Mouse (Mus musculus) ES-E14 (cell line): ENCODE measurements around the gene Slc7a1. TPM values are rescaled to one million over a fixed set of nuclear protein-coding genes. Genes with fewer than 3 reads are reported as not detected.

Experiments
- DNase-seq: peaks from one replicate; pipeline ENCODE4 v3.0.0-alpha.2; 2013; ENCODE audit warnings: low read depth, low spot score
- H3K27ac ChIP-seq: 2 replicates; pipeline ENCODE4 v1.5.1; 2012; ENCODE audit warnings: low read depth, mild to moderate bottlenecking, low read length, moderate library complexity, mixed read lengths; ENCODE audit not compliant: poor library complexity, insufficient read depth, severe bottlenecking
- H3K36me3 ChIP-seq: 2 replicates; pipeline ENCODE4 v1.6.1; 2012; ENCODE audit warnings: mild to moderate bottlenecking, low read length, moderate library complexity, mixed read lengths; ENCODE audit not compliant: control insufficient read depth, poor library complexity, insufficient read depth, severe bottlenecking
- H3K4me1 ChIP-seq, 2 experiments: fragments of 150-350 bp in 1 of 2; sonication (generic) in 1 of 2; 2 replicates each; pipeline ENCODE4 v1.6.1; 2012; ENCODE audit warnings: low read length in 2 of 2, mild to moderate bottlenecking in 1 of 2, mixed read lengths in 1 of 2; ENCODE audit not compliant: control insufficient read depth in 2 of 2, insufficient read depth in 2 of 2, poor library complexity in 1 of 2
- H3K4me3 ChIP-seq, 2 experiments: fragments of 150-350 bp in 1 of 2; sonication (generic) in 1 of 2; 2 replicates each; pipeline ENCODE4 v1.5.1; 2012; ENCODE audit warnings: low read length in 2 of 2, low read depth in 1 of 2, mild to moderate bottlenecking in 1 of 2, mixed read lengths in 1 of 2; ENCODE audit not compliant: insufficient read depth in 1 of 2, poor library complexity in 1 of 2, severe bottlenecking in 1 of 2
- H3K9ac ChIP-seq: 2 replicates; pipeline ENCODE4 v1.6.1; 2012; ENCODE audit warnings: low read depth, mild to moderate bottlenecking, low read length, mixed read lengths; ENCODE audit not compliant: poor library complexity, insufficient read depth, severe bottlenecking
- H3K9me3 ChIP-seq: fragments of 150-350 bp; sonication (generic); 2 replicates; pipeline ENCODE4 v1.6.1; 2012; ENCODE audit warnings: low read depth, mild to moderate bottlenecking, low read length; ENCODE audit not compliant: control insufficient read depth, insufficient read depth
- CHD2 ChIP-seq: IDR thresholded peaks from 2 replicates; pipeline ENCODE4 v1.6.1; 2014; ENCODE audit warnings: mild to moderate bottlenecking, low read depth, low read length, inconsistent platforms
- HCFC1 ChIP-seq: IDR thresholded peaks from 2 replicates; pipeline ENCODE4 v1.6.1; 2012; ENCODE audit warnings: low read length, inconsistent platforms, borderline replicate concordance; ENCODE audit not compliant: insufficient read depth
- MAFK ChIP-seq: IDR thresholded peaks from 2 replicates; pipeline ENCODE4 v1.6.1; 2014; ENCODE audit warnings: mild to moderate bottlenecking, low read depth, low read length, inconsistent platforms; ENCODE audit not compliant: insufficient read depth
- ZC3H11A ChIP-seq: IDR thresholded peaks from 2 replicates; pipeline ENCODE4 v1.6.1; 2012; ENCODE audit warnings: low read depth, mild to moderate bottlenecking, inconsistent platforms, low read length, borderline replicate concordance
- ZNF384 ChIP-seq: IDR thresholded peaks from 2 replicates; pipeline ENCODE4 v1.6.1; 2012; ENCODE audit warnings: low read depth, low read length, inconsistent platforms
- in situ Hi-C, 2 experiments: fragments of 600-800 bp; cut with MboI; formaldehyde crosslinking; loops; one replicate each; pipeline ENCODE4 v1.15.1; 2025; ENCODE audit warnings: low sequenced_read_pairs in 2 of 2, inconsistent platforms in 1 of 2; ENCODE audit not compliant: unreplicated experiment in 2 of 2
- total RNA-seq: library from RNA; depleted of rRNA; stranded (reverse); fragments of 300-350 nt; gene quantifications from 2 replicates; pipeline ENCODE4 v1.2.3, GENCODE M21; 2012

Slc7a1 gene
- total RNA-seq, 1 experiment, result 104 TPM

DNA sequence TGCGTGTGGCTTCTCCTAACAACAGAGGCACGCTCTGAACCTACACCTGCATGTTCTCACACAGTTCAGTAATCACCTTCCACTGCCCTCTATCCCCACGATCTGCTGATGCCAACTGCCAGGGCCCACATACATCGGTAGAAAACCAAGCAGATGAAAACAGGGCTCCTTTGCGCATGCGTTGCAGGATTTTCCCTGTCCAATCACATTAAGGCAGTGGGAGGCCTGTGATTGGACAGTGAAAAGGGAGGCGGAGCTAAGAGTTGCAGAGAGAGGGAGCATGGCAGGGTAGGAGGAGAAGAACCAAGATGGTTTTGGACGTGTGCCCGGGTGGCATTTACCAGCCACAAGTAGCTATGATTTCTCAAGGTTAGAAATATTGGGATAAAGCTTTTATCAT, 28.3 kb downstream of the Slc7a1 start:
- Histone ChIP-seq H3K36me3 (no peaks in the 10 kb centered on the region; the same call in 1 of the 2 replicates), H3K9ac (peak overlapping the region; percentile 80), H3K4me1 (peaks cover 0 to 22% of the 10 kb centered on the region in 2 experiments), H3K9me3 (no peaks in the 10 kb centered on the region), H3K4me3 (peak overlapping the region; percentile 72 to 82), H3K27ac (no peak overlapping the region)
- TF ChIP-seq CHD2, result no peak
- TF ChIP-seq MAFK, result no peak
- no peak for TF ChIP-seq ZNF384
- TF ChIP-seq HCFC1, result no peak
- no peak for TF ChIP-seq ZC3H11A
- peak; percentile 96 for DNase-seq
- in situ Hi-C loops, result no loop called here

DNA sequence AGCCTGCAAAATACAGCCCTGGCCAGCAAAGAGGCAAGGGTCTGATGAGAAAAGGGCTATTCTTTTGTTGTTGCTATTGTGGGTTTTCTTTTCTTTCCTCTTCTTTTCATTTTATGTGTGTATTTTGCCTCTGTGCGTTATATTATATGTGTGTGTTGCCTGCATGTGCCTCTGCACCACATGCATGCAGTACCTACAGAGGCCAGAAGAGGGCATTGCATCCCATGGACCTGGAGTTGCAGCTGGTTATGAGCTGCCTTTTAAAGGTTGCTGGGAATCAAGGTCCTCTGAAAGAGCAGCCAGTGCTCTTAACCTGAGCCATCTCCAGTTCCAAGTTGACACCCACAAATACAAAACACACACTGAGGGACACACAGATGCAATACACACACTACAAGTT, 29.1 kb downstream of the Slc7a1 start:
- in situ Hi-C loops, result no loop called here
- Histone ChIP-seq H3K36me3 (no peaks in the 10 kb centered on the region), H3K27ac (no peak overlapping the region), H3K9ac (peak overlapping the region; percentile 80; the same call in 1 of the 2 replicates), H3K4me3 (peak overlapping the region; percentile 72 to 82), H3K9me3 (no peaks in the 10 kb centered on the region), H3K4me1 (peaks cover 0 to 24% of the 10 kb centered on the region in 2 experiments)
- TF ChIP-seq ZNF384 (no peak), ZC3H11A (no peak), HCFC1 (no peak), MAFK (no peak), CHD2 (no peak)
- no peak for DNase-seq

DNA sequence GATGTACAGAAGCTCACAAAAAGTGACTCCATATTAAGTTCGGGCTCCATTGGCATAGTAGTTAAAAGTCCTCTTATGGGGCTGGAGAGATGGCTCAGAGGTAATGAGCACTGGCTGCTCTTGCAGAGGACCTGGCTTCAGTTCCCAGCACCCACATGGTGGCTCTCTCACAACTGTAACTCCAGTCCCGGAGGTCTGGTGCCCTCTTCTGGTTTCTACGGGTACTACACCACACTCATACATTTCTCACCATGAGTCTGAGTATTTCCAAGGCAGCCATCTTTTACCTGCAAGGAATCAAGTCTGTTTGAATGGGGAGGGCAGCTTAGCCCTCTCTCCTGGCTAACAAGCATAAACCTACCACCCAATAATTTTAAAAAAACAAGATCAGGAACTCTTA, 30.5 kb downstream of the Slc7a1 start:
- peaks cover 0 to 29% of the 10 kb centered on the region in 2 experiments for H3K4me1 ChIP-seq
- peaks cover 4% of the 10 kb centered on the region; the same call in 1 of the 2 replicates for H3K36me3 ChIP-seq
- H3K9ac ChIP-seq, result no peak overlapping the region
- H3K4me3 ChIP-seq, result no peak overlapping the region
- H3K9me3 ChIP-seq, result no peaks in the 10 kb centered on the region
- in situ Hi-C loops, result no loop called here
- no peak for DNase-seq
- TF ChIP-seq HCFC1 (no peak), CHD2 (no peak), ZC3H11A (no peak), MAFK (0 out of 2 replicates have a peak, but pooled peaks have one; percentile 35)
- no peak overlapping the region for H3K27ac ChIP-seq

DNA sequence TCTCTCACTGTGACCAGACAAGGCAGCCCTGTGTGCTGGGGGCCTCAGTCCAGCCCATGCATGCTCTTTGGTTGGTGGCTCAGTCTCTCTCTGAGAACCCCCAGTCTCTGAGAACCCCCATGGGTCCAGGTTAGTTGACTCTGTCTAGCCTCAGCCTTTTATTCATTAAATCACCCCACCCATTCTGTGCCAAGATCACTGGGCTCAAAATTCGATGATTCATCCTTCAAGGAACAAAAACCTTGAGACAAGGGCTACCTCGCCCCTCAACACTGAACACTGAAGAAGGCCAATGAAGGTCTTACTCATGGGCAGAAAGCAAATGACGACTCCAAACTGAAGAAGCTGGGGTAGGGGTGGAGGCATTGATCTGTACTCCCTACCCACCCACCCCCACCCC, 31.9 kb downstream of the Slc7a1 start:
- TF ChIP-seq ZNF384 (no peak), HCFC1 (no peak), CHD2 (no peak), ZC3H11A (no peak), MAFK (no peak)
- H3K27ac ChIP-seq, result no peak overlapping the region
- no peak for DNase-seq
- H3K9ac ChIP-seq, result no peak overlapping the region
- in situ Hi-C loops, result no loop called here
- H3K36me3 ChIP-seq, result peaks cover 10% of the 10 kb centered on the region; the same call in 1 of the 2 replicates
- no peak overlapping the region for H3K4me3 ChIP-seq
- no peaks in the 10 kb centered on the region for H3K9me3 ChIP-seq
- peaks cover 0 to 23% of the 10 kb centered on the region in 2 experiments; a peak in 3 of 4 replicates for H3K4me1 ChIP-seq
